Mouse (Mus musculus): ENCODE results near the gene Aimp1. TPM values are rescaled to one million over a fixed set of nuclear protein-coding genes. Genes with fewer than 3 reads are reported as not detected.

The Aimp1 gene
- 1.8 and 11.4 TPM in 2 replicates for polyA plus RNA-seq (2012; ENCODE audit: low replicate concordance)

DNA sequence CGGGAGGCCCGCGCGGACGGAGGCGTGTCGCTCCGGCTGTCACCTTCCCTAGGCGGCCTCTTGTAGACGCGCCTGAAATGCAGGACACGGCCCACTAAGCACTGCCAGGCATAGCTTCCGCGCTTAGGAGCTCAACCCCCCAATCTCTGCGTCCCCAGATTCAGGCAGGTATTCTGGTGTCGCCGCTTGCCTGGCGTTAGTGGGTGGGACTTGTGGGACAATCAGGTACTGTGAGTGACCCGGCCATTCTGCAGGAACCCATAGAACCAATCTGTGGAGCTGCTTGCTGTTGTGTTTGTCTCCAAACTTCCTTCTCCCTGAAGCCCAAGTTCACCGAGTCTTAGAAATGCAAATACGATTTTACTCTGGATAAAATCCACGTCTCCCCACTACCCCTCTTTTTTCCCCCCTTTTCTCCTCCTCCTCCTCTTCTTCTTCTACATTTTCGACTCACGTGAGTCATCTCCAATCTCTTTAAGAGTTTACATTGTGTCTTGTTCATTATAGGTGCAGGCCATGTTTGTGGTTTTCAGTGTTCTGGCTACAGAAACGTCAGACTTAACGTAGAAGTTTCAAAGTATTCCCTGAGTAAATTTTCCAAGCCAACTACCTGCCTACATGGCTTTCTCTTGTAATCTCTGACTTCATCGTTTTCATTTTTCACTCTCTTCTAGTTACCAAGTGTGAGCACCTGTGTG, at the start of gene Aimp1:
Aimp1 (minus strand) TSS at position 140 of the 698 bp plus-strand sequence.

DNA sequence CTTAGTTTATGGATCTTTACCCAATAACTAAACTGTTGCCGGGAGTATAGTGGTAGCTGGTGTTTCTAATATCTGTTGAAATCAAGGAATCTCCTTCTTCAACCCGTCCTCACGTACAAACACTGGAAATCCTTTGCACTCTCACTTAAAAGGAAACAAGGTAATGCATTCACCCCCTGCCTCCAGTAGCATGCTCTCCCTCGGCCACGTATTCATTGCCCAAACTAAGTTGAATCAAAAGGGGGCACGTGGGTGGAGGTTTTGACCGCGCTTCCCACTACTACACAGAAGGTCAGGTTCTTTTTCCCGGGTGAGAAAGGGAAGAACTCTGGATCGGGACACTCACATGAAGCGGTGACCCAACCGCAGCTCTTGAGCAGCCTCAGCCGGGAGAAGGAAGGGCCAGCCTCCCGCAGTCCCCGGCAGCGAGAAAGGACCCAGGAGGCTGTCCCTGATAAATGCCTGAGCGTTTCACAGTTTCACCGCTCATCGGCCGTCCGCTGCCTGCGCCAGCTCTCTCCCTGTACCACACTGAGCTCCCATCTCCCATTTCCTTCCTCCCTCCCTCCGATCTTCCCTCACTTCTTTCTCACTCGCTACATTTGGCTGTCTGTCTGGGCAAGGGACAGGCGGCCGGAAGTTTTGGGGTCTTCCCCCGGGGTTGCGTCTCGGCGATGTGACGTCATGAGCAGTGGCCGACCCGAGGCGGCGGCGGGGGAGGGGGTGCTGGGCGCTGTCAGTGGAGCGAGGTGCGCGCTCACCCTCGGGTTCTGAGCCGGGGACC, 531 bp downstream of the Aimp1 start, which contains the start of gene Tbck:
Tbck (plus strand) TSS at position 698 of the 784 bp plus-strand sequence.

DNA sequence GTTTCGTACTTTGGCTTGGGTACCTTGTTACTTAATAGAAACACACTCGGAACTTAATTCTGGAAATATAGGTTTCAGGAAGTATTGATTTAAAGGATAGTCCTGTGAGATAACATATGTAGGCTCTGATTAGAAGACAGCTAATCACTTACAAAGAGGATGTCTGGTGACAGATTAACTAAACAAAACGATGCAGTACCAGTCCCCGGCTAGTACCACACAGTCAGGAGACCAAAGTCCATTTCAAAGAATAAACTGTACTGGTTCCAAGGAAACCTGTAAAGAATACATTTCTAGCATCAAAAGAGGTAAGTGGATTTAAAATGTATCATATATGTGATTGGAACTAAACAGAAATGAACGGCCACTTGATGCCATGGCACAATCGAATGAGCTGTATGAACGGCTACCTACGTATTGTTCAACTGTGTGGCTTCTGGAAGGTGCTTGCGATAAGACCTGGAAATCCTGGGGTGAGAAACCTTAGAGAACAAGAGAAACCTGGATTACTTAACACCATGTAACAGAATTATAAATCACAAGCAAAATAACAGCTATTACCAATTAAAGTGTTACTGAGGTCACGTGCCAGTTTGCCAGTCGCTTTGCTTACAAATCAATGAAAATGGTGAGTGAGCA, 54.5 kb downstream of the Aimp1 start, which contains the start of gene Gimd1:
Gimd1 (plus strand) TSS at position 220 of the 639 bp plus-strand sequence.

Other genes starting within 250 kb of the Aimp1 start
- not detected in 2 replicates for gene Gimd1, start 54.5 kb downstream of the Aimp1 start, polyA plus RNA-seq (2012; ENCODE audit: low replicate concordance)
- 4.3 and 7.2 TPM in 2 replicates for gene Tbck, start 226 bp downstream of the Aimp1 start, polyA plus RNA-seq (2012; ENCODE audit: low replicate concordance)